Mouse (Mus musculus) ovary, postnatal 10 days (tissue): ENCODE data around the gene BC052040.

Experiments used
- DNase-seq: peaks from one replicate; pipeline ENCODE4 v3.0.0; 2022; ENCODE audit warnings: low spot score

BC052040 gene

GRCm38 (mm10) chr2:115699032-115699431 lies 117.5 kb downstream of the BC052040 start:
- DNase-seq, result no peak

- no peak for DNase-seq
Observed at GRCm38 (mm10) chr2:115702610-115703009, 121.1 kb downstream of the BC052040 start.

GRCm38 (mm10) chr2:115717535-115717934 lies 136.0 kb downstream of the BC052040 start:
- DNase-seq, result no peak

- no peak for DNase-seq
Observed at GRCm38 (mm10) chr2:115717980-115718379, 136.5 kb downstream of the BC052040 start.

GRCm38 (mm10) chr2:115723452-115723851 lies 141.9 kb downstream of the BC052040 start:
- no peak for DNase-seq

- DNase-seq, result no peak
Observed at GRCm38 (mm10) chr2:115724216-115724615, 142.7 kb downstream of the BC052040 start.

GRCm38 (mm10) chr2:115724726-115725125 lies 143.2 kb downstream of the BC052040 start:
- DNase-seq, result no peak

- DNase-seq, result no peak
Observed at GRCm38 (mm10) chr2:115725503-115725902, 144.0 kb downstream of the BC052040 start.

- DNase-seq, result no peak
Observed at GRCm38 (mm10) chr2:115725926-115726325, 144.4 kb downstream of the BC052040 start.

GRCm38 (mm10) chr2:115726806-115727205 lies 145.3 kb downstream of the BC052040 start:
- no peak for DNase-seq

- no peak for DNase-seq
Observed at GRCm38 (mm10) chr2:115728627-115729026, 147.1 kb downstream of the BC052040 start.

- no peak for DNase-seq
Observed at GRCm38 (mm10) chr2:115730502-115730901, 149.0 kb downstream of the BC052040 start.

- DNase-seq, result no peak
Observed at GRCm38 (mm10) chr2:115731171-115731570, 149.7 kb downstream of the BC052040 start.

- DNase-seq, result no peak
Observed at GRCm38 (mm10) chr2:115732572-115732971, 151.1 kb downstream of the BC052040 start.

GRCm38 (mm10) chr2:115733017-115733692 lies 151.6 kb downstream of the BC052040 start:
- DNase-seq, result no peak

GRCm38 (mm10) chr2:115734850-115735249 lies 153.3 kb downstream of the BC052040 start:
- no peak for DNase-seq

GRCm38 (mm10) chr2:115736416-115736815 lies 154.9 kb downstream of the BC052040 start:
- DNase-seq, result no peak

- no peak for DNase-seq
Observed at GRCm38 (mm10) chr2:115737966-115738365, 156.4 kb downstream of the BC052040 start.

- no peak for DNase-seq
Observed at GRCm38 (mm10) chr2:115742061-115742460, 160.5 kb downstream of the BC052040 start.

GRCm38 (mm10) chr2:115747639-115748038 lies 166.1 kb downstream of the BC052040 start:
- DNase-seq, result no peak

- DNase-seq, result no peak
Observed at GRCm38 (mm10) chr2:115751177-115751576, 169.7 kb downstream of the BC052040 start.

- DNase-seq, result no peak
Observed at GRCm38 (mm10) chr2:115757685-115758084, 176.2 kb downstream of the BC052040 start.

GRCm38 (mm10) chr2:115758542-115758941 lies 177.0 kb downstream of the BC052040 start:
- no peak for DNase-seq

- no peak for DNase-seq
Observed at GRCm38 (mm10) chr2:115764595-115765305, 183.2 kb downstream of the BC052040 start.
